Mouse (Mus musculus): ENCODE data around the gene Gng12. TPM values are rescaled to one million over a fixed set of nuclear protein-coding genes. Genes with fewer than 3 reads are reported as not detected.

The Gng12 gene
- polyA plus RNA-seq, 1 experiment from 2014 or later: 82.9 TPM

GRCm38 (mm10) chr6:66989037-66989436 lies 92.8 kb downstream of the Gng12 start:
- Histone ChIP-seq H3K4me2 (ENCODE audit: low read depth, low read length) (no peak overlapping the region), H3K36me3 (ENCODE audit: control insufficient read depth, insufficient read depth, low read length) (no peaks in the 10 kb centered on the region), H3K4me3 (ENCODE audit: low read depth, low read length) (no peak overlapping the region), H3K4me1 (ENCODE audit: control insufficient read depth, insufficient read depth, low read length) (no peaks in the 10 kb centered on the region), H3K27ac (ENCODE audit: low read depth, low read length) (no peak overlapping the region), H3K9ac (replicated peaks; ENCODE audit: low read depth, low read length) (no peak overlapping the region), H3K9me3 (ENCODE audit: control insufficient read depth, low read length) (no peaks in the 10 kb centered on the region), H3K27me3 (ENCODE audit: control insufficient read depth, insufficient read depth, low read length) (no peaks in the 10 kb centered on the region)
- WGBS: 92% methylated on average over 6 of the region's 6 CpGs
- no peak for ATAC-seq (ENCODE audit: low read depth)

- Histone ChIP-seq H3K9ac (replicated peaks; ENCODE audit: low read depth, low read length) (no peak overlapping the region), H3K4me3 (ENCODE audit: low read depth, low read length) (no peak overlapping the region), H3K9me3 (ENCODE audit: control insufficient read depth, low read length) (no peaks in the 10 kb centered on the region), H3K36me3 (ENCODE audit: control insufficient read depth, insufficient read depth, low read length) (no peaks in the 10 kb centered on the region), H3K27me3 (ENCODE audit: control insufficient read depth, insufficient read depth, low read length) (no peaks in the 10 kb centered on the region), H3K4me1 (ENCODE audit: control insufficient read depth, insufficient read depth, low read length) (no peaks in the 10 kb centered on the region), H3K4me2 (ENCODE audit: low read depth, low read length) (no peak overlapping the region), H3K27ac (ENCODE audit: low read depth, low read length) (no peak overlapping the region)
- WGBS: 92% methylated on average over 3 of the region's 3 CpGs
- no peak for ATAC-seq (ENCODE audit: low read depth)
Observed at GRCm38 (mm10) chr6:66989518-66989917, 93.3 kb downstream of the Gng12 start.

- H3K4me3 ChIP-seq (ENCODE audit: low read depth, low read length): no peak overlapping the region
- no peak overlapping the region for H3K4me2 ChIP-seq (ENCODE audit: low read depth, low read length)
- no peaks in the 10 kb centered on the region for H3K9me3 ChIP-seq (ENCODE audit: control insufficient read depth, low read length)
- H3K4me1 ChIP-seq (ENCODE audit: control insufficient read depth, insufficient read depth, low read length): no peaks in the 10 kb centered on the region
- 96% methylated on average over 9 of the region's 9 CpGs for WGBS
- no peak overlapping the region for H3K27ac ChIP-seq (ENCODE audit: low read depth, low read length)
- H3K27me3 ChIP-seq (ENCODE audit: control insufficient read depth, insufficient read depth, low read length): no peaks in the 10 kb centered on the region
- H3K9ac ChIP-seq (replicated peaks; ENCODE audit: low read depth, low read length): no peak overlapping the region
- no peak for ATAC-seq (ENCODE audit: low read depth)
- H3K36me3 ChIP-seq (ENCODE audit: control insufficient read depth, insufficient read depth, low read length): no peaks in the 10 kb centered on the region
Observed at GRCm38 (mm10) chr6:66992232-66992631, 96.0 kb downstream of the Gng12 start.

GRCm38 (mm10) chr6:66992786-66993185 lies 96.6 kb downstream of the Gng12 start:
- H3K36me3 ChIP-seq (ENCODE audit: control insufficient read depth, insufficient read depth, low read length): no peaks in the 10 kb centered on the region
- H3K9me3 ChIP-seq (ENCODE audit: control insufficient read depth, low read length): no peaks in the 10 kb centered on the region
- no peak overlapping the region for H3K9ac ChIP-seq (replicated peaks; ENCODE audit: low read depth, low read length)
- no peak overlapping the region for H3K4me2 ChIP-seq (ENCODE audit: low read depth, low read length)
- H3K4me1 ChIP-seq (ENCODE audit: control insufficient read depth, insufficient read depth, low read length): no peaks in the 10 kb centered on the region
- no peak overlapping the region for H3K27ac ChIP-seq (ENCODE audit: low read depth, low read length)
- no peak overlapping the region for H3K4me3 ChIP-seq (ENCODE audit: low read depth, low read length)
- ATAC-seq (ENCODE audit: low read depth): no peak
- no peaks in the 10 kb centered on the region for H3K27me3 ChIP-seq (ENCODE audit: control insufficient read depth, insufficient read depth, low read length)
- 93% methylated on average over 8 of the region's 8 CpGs for whole genome bisulfite sequencing

GRCm38 (mm10) chr6:66994981-66995380 lies 98.8 kb downstream of the Gng12 start:
- H3K27ac ChIP-seq (ENCODE audit: low read depth, low read length): no peak overlapping the region
- no peak for ATAC-seq (ENCODE audit: low read depth)
- no peak overlapping the region for H3K4me3 ChIP-seq (ENCODE audit: low read depth, low read length)
- no peaks in the 10 kb centered on the region for H3K27me3 ChIP-seq (ENCODE audit: control insufficient read depth, insufficient read depth, low read length)
- no peaks in the 10 kb centered on the region for H3K9me3 ChIP-seq (ENCODE audit: control insufficient read depth, low read length)
- H3K4me2 ChIP-seq (ENCODE audit: low read depth, low read length): no peak overlapping the region
- no peaks in the 10 kb centered on the region for H3K36me3 ChIP-seq (ENCODE audit: control insufficient read depth, insufficient read depth, low read length)
- WGBS: 93% methylated on average over 8 of the region's 8 CpGs
- no peak overlapping the region for H3K9ac ChIP-seq (replicated peaks; ENCODE audit: low read depth, low read length)
- no peaks in the 10 kb centered on the region for H3K4me1 ChIP-seq (ENCODE audit: control insufficient read depth, insufficient read depth, low read length)

- no peaks in the 10 kb centered on the region for H3K4me1 ChIP-seq (ENCODE audit: control insufficient read depth, insufficient read depth, low read length)
- H3K4me3 ChIP-seq (ENCODE audit: low read depth, low read length): no peak overlapping the region
- whole genome bisulfite sequencing: 100% methylated on average over 1 of the region's 1 CpGs
- no peaks in the 10 kb centered on the region for H3K36me3 ChIP-seq (ENCODE audit: control insufficient read depth, insufficient read depth, low read length)
- no peak overlapping the region for H3K4me2 ChIP-seq (ENCODE audit: low read depth, low read length)
- no peak overlapping the region for H3K9ac ChIP-seq (replicated peaks; ENCODE audit: low read depth, low read length)
- no peak overlapping the region for H3K27ac ChIP-seq (ENCODE audit: low read depth, low read length)
- H3K27me3 ChIP-seq (ENCODE audit: control insufficient read depth, insufficient read depth, low read length): no peaks in the 10 kb centered on the region
- H3K9me3 ChIP-seq (ENCODE audit: control insufficient read depth, low read length): no peaks in the 10 kb centered on the region
- no peak for ATAC-seq (ENCODE audit: low read depth)
Observed at GRCm38 (mm10) chr6:66995825-66996224, 99.6 kb downstream of the Gng12 start.

- Histone ChIP-seq H3K4me3 (ENCODE audit: low read depth, low read length) (no peak overlapping the region), H3K27ac (ENCODE audit: low read depth, low read length) (no peak overlapping the region), H3K4me1 (ENCODE audit: control insufficient read depth, insufficient read depth, low read length) (no peaks in the 10 kb centered on the region), H3K4me2 (ENCODE audit: low read depth, low read length) (no peak overlapping the region), H3K27me3 (ENCODE audit: control insufficient read depth, insufficient read depth, low read length) (no peaks in the 10 kb centered on the region), H3K36me3 (ENCODE audit: control insufficient read depth, insufficient read depth, low read length) (no peaks in the 10 kb centered on the region), H3K9ac (replicated peaks; ENCODE audit: low read depth, low read length) (no peak overlapping the region), H3K9me3 (ENCODE audit: control insufficient read depth, low read length) (no peaks in the 10 kb centered on the region)
- WGBS: 90% methylated on average over 1 of the region's 1 CpGs
- ATAC-seq (ENCODE audit: low read depth): no peak
Observed at GRCm38 (mm10) chr6:66996257-66996656, 100.1 kb downstream of the Gng12 start.

- H3K27ac ChIP-seq (ENCODE audit: low read depth, low read length): no peak overlapping the region
- no peaks in the 10 kb centered on the region for H3K4me1 ChIP-seq (ENCODE audit: control insufficient read depth, insufficient read depth, low read length)
- H3K4me3 ChIP-seq (ENCODE audit: low read depth, low read length): no peak overlapping the region
- no peaks in the 10 kb centered on the region for H3K27me3 ChIP-seq (ENCODE audit: control insufficient read depth, insufficient read depth, low read length)
- no peaks in the 10 kb centered on the region for H3K36me3 ChIP-seq (ENCODE audit: control insufficient read depth, insufficient read depth, low read length)
- no peak overlapping the region for H3K9ac ChIP-seq (replicated peaks; ENCODE audit: low read depth, low read length)
- no peak for ATAC-seq (ENCODE audit: low read depth)
- WGBS: 86% methylated on average over 2 of the region's 2 CpGs
- H3K9me3 ChIP-seq (ENCODE audit: control insufficient read depth, low read length): no peaks in the 10 kb centered on the region
- H3K4me2 ChIP-seq (ENCODE audit: low read depth, low read length): no peak overlapping the region
Observed at GRCm38 (mm10) chr6:66998645-66999044, 102.4 kb downstream of the Gng12 start.

- H3K4me3 ChIP-seq (ENCODE audit: low read depth, low read length): no peak overlapping the region
- H3K4me1 ChIP-seq (ENCODE audit: control insufficient read depth, insufficient read depth, low read length): no peaks in the 10 kb centered on the region
- H3K4me2 ChIP-seq (ENCODE audit: low read depth, low read length): no peak overlapping the region
- H3K9ac ChIP-seq (replicated peaks; ENCODE audit: low read depth, low read length): no peak overlapping the region
- no peak for ATAC-seq (ENCODE audit: low read depth)
- no peaks in the 10 kb centered on the region for H3K9me3 ChIP-seq (ENCODE audit: control insufficient read depth, low read length)
- H3K36me3 ChIP-seq (ENCODE audit: control insufficient read depth, insufficient read depth, low read length): no peaks in the 10 kb centered on the region
- H3K27me3 ChIP-seq (ENCODE audit: control insufficient read depth, insufficient read depth, low read length): no peaks in the 10 kb centered on the region
- no peak overlapping the region for H3K27ac ChIP-seq (ENCODE audit: low read depth, low read length)
Observed at GRCm38 (mm10) chr6:66999800-67000199, 103.6 kb downstream of the Gng12 start.

- H3K27ac ChIP-seq (ENCODE audit: low read depth, low read length): no peak overlapping the region
Observed at GRCm38 (mm10) chr6:67009888-67010287, 113.7 kb downstream of the Gng12 start.

More at GRCm38 (mm10) chr6:67009888-67010287, 113.7 kb downstream of the Gng12 start:
- Histone ChIP-seq H3K9me3 (ENCODE audit: control insufficient read depth, low read length) (no peaks in the 10 kb centered on the region), H3K36me3 (ENCODE audit: control insufficient read depth, insufficient read depth, low read length) (no peaks in the 10 kb centered on the region), H3K4me3 (ENCODE audit: low read depth, low read length) (no peak overlapping the region), H3K27me3 (ENCODE audit: control insufficient read depth, insufficient read depth, low read length) (no peaks in the 10 kb centered on the region), H3K9ac (replicated peaks; ENCODE audit: low read depth, low read length) (no peak overlapping the region), H3K4me2 (ENCODE audit: low read depth, low read length) (no peak overlapping the region), H3K4me1 (ENCODE audit: control insufficient read depth, insufficient read depth, low read length) (no peaks in the 10 kb centered on the region)
- 88% methylated on average over 3 of the region's 3 CpGs for WGBS
- no peak for ATAC-seq (ENCODE audit: low read depth)
